Mouse (Mus musculus) heart, postnatal 0 days (tissue): ENCODE measurements around the gene Sema6d.

ENCODE experiments used
- CTCF ChIP-seq: IDR thresholded peaks from 2 replicates; pipeline ENCODE4 v1.5.1; 2016; ENCODE audit warnings: antibody characterized with exemption, control low read depth, low read depth
- EP300 ChIP-seq: IDR thresholded peaks from 2 replicates; pipeline ENCODE4 v1.6.1; 2016; ENCODE audit warnings: antibody characterized with exemption, low read depth

- TF ChIP-seq CTCF (no peak), EP300 (no peak)
Observed at GRCm38 (mm10) chr2:124298351-124298750, 208.6 kb downstream of the Sema6d start.
